Mouse (Mus musculus): Measurements from ENCODE around the gene Pten.
"Not testable (repeated sequence)": the region's sequence is repeated elsewhere in the genome, so short reads cannot be mapped to it uniquely, and the experiment has no call there.

Gene Pten

GRCm38 (mm10) chr19:32822959-32823358 lies 65.7 kb downstream of the Pten start:
- not testable (repeated sequence) for DNase-seq

GRCm38 (mm10) chr19:32826616-32827015 lies 69.3 kb downstream of the Pten start:
- peak; percentile 30 for DNase-seq

- no peak for DNase-seq
These were observed 72.6 kb downstream of the Pten start for GRCm38 (mm10) chr19:32829871-32830270.

- no peak for DNase-seq
These were observed 74.0 kb downstream of the Pten start for GRCm38 (mm10) chr19:32831286-32831685.

- DNase-seq = no peak
These were observed 83.2 kb downstream of the Pten start for GRCm38 (mm10) chr19:32840491-32840890.

GRCm38 (mm10) chr19:32844486-32844885 lies 87.2 kb downstream of the Pten start:
- DNase-seq = no peak

- DNase-seq = no peak
These were observed 90.7 kb downstream of the Pten start for GRCm38 (mm10) chr19:32848041-32848440.

GRCm38 (mm10) chr19:32852306-32852705 lies 95.0 kb downstream of the Pten start:
- DNase-seq = no peak

GRCm38 (mm10) chr19:32861675-32862575 lies 104.6 kb downstream of the Pten start:
- no peak for DNase-seq

GRCm38 (mm10) chr19:32866765-32867164 lies 109.5 kb downstream of the Pten start:
- DNase-seq = no peak

- no peak for DNase-seq
These were observed 110.0 kb downstream of the Pten start for GRCm38 (mm10) chr19:32867181-32867897.

GRCm38 (mm10) chr19:32868560-32868959 lies 111.3 kb downstream of the Pten start:
- no peak for DNase-seq

- no peak for DNase-seq
These were observed 111.9 kb downstream of the Pten start for GRCm38 (mm10) chr19:32869053-32869680.

GRCm38 (mm10) chr19:32873904-32874637 lies 116.8 kb downstream of the Pten start:
- no peak for DNase-seq
